In genomic region chr17:85949919-85950505, GRCm38 (mm10) we compare ENCODE assay signal across 9 mouse cellular contexts.
A peak's percentile ranks its signal among the peaks of the same experiment; 100 is the strongest.
DNase-seq lines count a peak whose midpoint lies in the region; ATAC-seq lines count a peak whose summit lies in the region.
"Had no signal": no experiment of that assay in that cellular context is flagged by ENCODE, and none has a peak within 500 bp of the region (broad histone marks: within the 10 kb centered on the region; RNA-seq: fewer than 3 reads in every experiment).

No protein-coding gene starts in this region.

- no peaks in the 10 kb centered on the region for H3K27me3 ChIP-seq in lung, embryonic 16.5 days (ENCODE audit: control insufficient read depth, insufficient read depth, low read depth, low read length)
- no peaks in the 10 kb centered on the region for H3K27me3 ChIP-seq in embryonic facial prominence, embryonic 14.5 days (replicated peaks; ENCODE audit: control insufficient read depth, insufficient read depth, low read length)
- H3K27me3 ChIP-seq in hindbrain, embryonic 15.5 days: peaks cover 11% of the 10 kb centered on the region
- H3K27me3 ChIP-seq in neural tube, embryonic 12.5 days (replicated peaks): 0 out of 2 replicates have a peak, but pooled peaks cover 2% of the 10 kb centered on the region

- peak; percentile 58 for ATAC-seq in lung, embryonic 16.5 days (ENCODE audit: low read depth)
- peak; percentile 73 for ATAC-seq in embryonic facial prominence, embryonic 14.5 days (ENCODE audit: low read depth)
- ATAC-seq in hindbrain, embryonic 15.5 days (ENCODE audit: low FRiP score, low read depth): peak; percentile 74; the same call in 1 of the 2 replicates
- ATAC-seq in neural tube, embryonic 12.5 days (ENCODE audit: low FRiP score, low read depth): peak; percentile 84

- no peaks in the 10 kb centered on the region for H3K36me3 ChIP-seq in lung, embryonic 16.5 days (ENCODE audit: control insufficient read depth, insufficient read depth, low read length)
- H3K36me3 ChIP-seq in embryonic facial prominence, embryonic 14.5 days (ENCODE audit: control insufficient read depth, insufficient read depth, low read length): no peaks in the 10 kb centered on the region
- no peaks in the 10 kb centered on the region for H3K36me3 ChIP-seq in hindbrain, embryonic 15.5 days
- H3K36me3 ChIP-seq in neural tube, embryonic 12.5 days: no peaks in the 10 kb centered on the region

- H3K9me3 ChIP-seq in lung, embryonic 16.5 days (ENCODE audit: control insufficient read depth, low read length): no peaks in the 10 kb centered on the region
- H3K9me3 ChIP-seq in embryonic facial prominence, embryonic 14.5 days (ENCODE audit: control insufficient read depth, low read length): no peaks in the 10 kb centered on the region
- H3K9me3 ChIP-seq in hindbrain, embryonic 15.5 days: no peaks in the 10 kb centered on the region
- no peaks in the 10 kb centered on the region for H3K9me3 ChIP-seq in neural tube, embryonic 12.5 days

- WGBS in lung, embryonic 16.5 days: 51% methylated on average over 14 of the region's 14 CpGs
- 38% methylated on average over 14 of the region's 14 CpGs for WGBS in embryonic facial prominence, embryonic 14.5 days
- 16% methylated on average over 14 of the region's 14 CpGs for WGBS in hindbrain, embryonic 15.5 days
- 11% methylated on average over 14 of the region's 14 CpGs for WGBS in neural tube, embryonic 12.5 days

- DNase-seq in lung, postnatal 14 days: no peak
- peak; percentile 89 for DNase-seq in embryonic facial prominence, embryonic 14.5 days (ENCODE audit: low spot score)
- DNase-seq in thymus, adult 18-20 months: no peak
- no peak for DNase-seq in gastrocnemius, postnatal 10 days
- DNase-seq in right cerebral cortex, adult 18-20 months: no peak
- DNase-seq: cerebellum, adult 9-10 months had no signal

- H3K4me2 ChIP-seq in lung, embryonic 16.5 days (ENCODE audit: low read depth, low read length): peak overlapping the region; percentile 27
- peak overlapping the region; percentile 31 for H3K4me2 ChIP-seq in embryonic facial prominence, embryonic 14.5 days (ENCODE audit: low read depth, low read length)
- 0 out of 2 replicates have a peak overlapping the region, but pooled peaks have one; percentile 1 for H3K4me2 ChIP-seq in hindbrain, embryonic 15.5 days
- peak overlapping the region; percentile 28; the same call in 1 of the 2 replicates for H3K4me2 ChIP-seq in neural tube, embryonic 12.5 days (replicated peaks)

- no peak overlapping the region for H3K9ac ChIP-seq in lung, embryonic 16.5 days (ENCODE audit: low read length)
- no peak overlapping the region for H3K9ac ChIP-seq in embryonic facial prominence, embryonic 14.5 days (ENCODE audit: low read depth, low read length)
- no peak overlapping the region for H3K9ac ChIP-seq in hindbrain, embryonic 15.5 days
- H3K9ac ChIP-seq in neural tube, embryonic 12.5 days: no peak overlapping the region

- peak overlapping the region; percentile 51 for H3K27ac ChIP-seq in lung, embryonic 16.5 days (ENCODE audit: low read length)
- peak overlapping the region; percentile 15; the same call in 1 of the 2 replicates for H3K27ac ChIP-seq in embryonic facial prominence, embryonic 14.5 days (replicated peaks; ENCODE audit: low read depth, low read length)
- no peak overlapping the region for H3K27ac ChIP-seq in hindbrain, embryonic 15.5 days (replicated peaks)
- no peak overlapping the region for H3K27ac ChIP-seq in neural tube, embryonic 12.5 days

- no peak overlapping the region for H3K4me3 ChIP-seq in lung, embryonic 16.5 days (ENCODE audit: low read length)
- H3K4me3 ChIP-seq in embryonic facial prominence, embryonic 14.5 days (ENCODE audit: low read depth, low read length): no peak overlapping the region
- H3K4me3 ChIP-seq in hindbrain, embryonic 15.5 days: no peak overlapping the region
- H3K4me3 ChIP-seq in neural tube, embryonic 12.5 days: no peak overlapping the region

- peaks cover 14% of the 10 kb centered on the region; the same call in 1 of the 2 replicates for H3K4me1 ChIP-seq in lung, embryonic 16.5 days (replicated peaks; ENCODE audit: control insufficient read depth, insufficient read depth, low read length)
- peaks cover 13% of the 10 kb centered on the region for H3K4me1 ChIP-seq in embryonic facial prominence, embryonic 14.5 days (ENCODE audit: control insufficient read depth, insufficient read depth, low read length)
- peaks cover 12% of the 10 kb centered on the region for H3K4me1 ChIP-seq in hindbrain, embryonic 15.5 days (replicated peaks)
- H3K4me1 ChIP-seq in neural tube, embryonic 12.5 days: peaks cover 7% of the 10 kb centered on the region; the same call in 1 of the 2 replicates

Comparison
In these comparisons a context has a peak if more than half of its experiments do, and no peak if none do; other contexts are left out.
1. H3K27ac ChIP-seq: peak in lung, embryonic 16.5 days (single experiment) and embryonic facial prominence, embryonic 14.5 days (single experiment); none in hindbrain, embryonic 15.5 days (single experiment) and neural tube, embryonic 12.5 days (single experiment).
2. Peak in every context shown above with its lines, with median percentiles within 50 percentile points of each other: ATAC-seq and H3K4me2 ChIP-seq.